Mouse (Mus musculus): ENCODE measurements around the gene Cd81.
A peak's percentile ranks its signal among the peaks of the same experiment; 100 is the strongest.

- 0 out of 4 replicates have a peak, but pooled peaks of 1 of the 2 experiments have one; percentile 17 for TF ChIP-seq POLR2A (IDR thresholded peaks at IDR 0.05; ENCODE audit: control insufficient read depth in 1 of 2, insufficient read depth in 1 of 2, low read depth in 1 of 2, low read length in 2 of 2, poor library complexity in 1 of 2)
- TF ChIP-seq CTCF (IDR thresholded peaks at IDR 0.05 in 2 of 3, conservative IDR thresholded peaks at IDR 0.05 in 1 of 3; ENCODE audit: control insufficient read depth in 1 of 3, insufficient read depth in 1 of 3, low read depth in 2 of 3, low read length in 3 of 3, poor library complexity in 1 of 3, severe bottlenecking in 1 of 3), result no peak
- TF ChIP-seq CHD2 (IDR thresholded peaks at IDR 0.05; ENCODE audit: low read length), result no peak
- TF ChIP-seq GATA1 (IDR thresholded peaks at IDR 0.05; ENCODE audit: low read depth, low read length), result no peak
- TF ChIP-seq POLR2AphosphoS2 (IDR thresholded peaks at IDR 0.05; ENCODE audit: low read length), result no peak
- TF ChIP-seq ZKSCAN1 (IDR thresholded peaks at IDR 0.05; ENCODE audit: low read depth, low read length), result no peak
Measured at GRCm38 (mm10) chr7:143055499-143056186, 3.1 kb downstream of the Cd81 start.

All from MEL (cell line).